Mouse (Mus musculus) megakaryocyte, embryonic 14.5 days (primary cell): ENCODE results near the gene Ms4a6c. TPM values are rescaled to one million over a fixed set of nuclear protein-coding genes. Genes with fewer than 3 reads are reported as not detected.
"Not testable (repeated sequence)": the region's sequence is repeated elsewhere in the genome, so short reads cannot be mapped to it uniquely, and the experiment has no call there.

Experiments used
- H3K27me3 ChIP-seq: replicated peaks from 2 replicates; pipeline ENCODE3; 2012; ENCODE audit warnings: inconsistent platforms
- H3K36me3 ChIP-seq: replicated peaks from 2 replicates; pipeline ENCODE3; 2012; ENCODE audit warnings: low read length, inconsistent platforms, mixed read lengths
- H3K4me1 ChIP-seq: 2 replicates; pipeline ENCODE4 v1.6.1; 2012; ENCODE audit warnings: inconsistent platforms
- H3K4me3 ChIP-seq: replicated peaks from 2 replicates; pipeline ENCODE3; 2012; ENCODE audit warnings: moderate library complexity, mild to moderate bottlenecking, inconsistent platforms
- H3K9me3 ChIP-seq: 2 replicates; pipeline ENCODE4 v1.6.1; 2012; ENCODE audit warnings: inconsistent platforms
- FLI1 ChIP-seq: IDR thresholded peaks from 2 replicates; pipeline ENCODE4 v1.6.1; 2012; ENCODE audit warnings: low read length, inconsistent platforms, mixed read lengths
- GATA1 ChIP-seq: IDR thresholded peaks from 3 replicates; pipeline ENCODE4 v1.6.1; 2012; ENCODE audit warnings: mixed read lengths, low read length, inconsistent platforms, borderline replicate concordance
- polyA plus RNA-seq: library from polyadenylated mRNA; stranded (reverse); fragments of >175 nt; gene quantifications from 2 replicates; pipeline ENCODE4 v1.2.3, GENCODE M21; 2012; ENCODE audit warnings: low replicate concordance; ENCODE audit not compliant: insufficient read depth

The Ms4a6c gene
- polyA plus RNA-seq, 1 experiment, result 4.0 TPM

GRCm38 (mm10) chr19:11500796-11501195 lies 31.6 kb downstream of the Ms4a6c start:
- H3K27me3 ChIP-seq, result no peaks in the 10 kb centered on the region
- H3K4me3 ChIP-seq, result no peak overlapping the region
- no peaks in the 10 kb centered on the region for H3K4me1 ChIP-seq
- H3K9me3 ChIP-seq, result no peaks in the 10 kb centered on the region
- no peak for TF ChIP-seq GATA1
- no peak for TF ChIP-seq FLI1
- H3K36me3 ChIP-seq, result no peaks in the 10 kb centered on the region

GRCm38 (mm10) chr19:11501326-11501725 lies 32.2 kb downstream of the Ms4a6c start:
- Histone ChIP-seq H3K9me3 (no peaks in the 10 kb centered on the region), H3K27me3 (no peaks in the 10 kb centered on the region), H3K4me3 (no peak overlapping the region), H3K36me3 (no peaks in the 10 kb centered on the region), H3K4me1 (no peaks in the 10 kb centered on the region)
- TF ChIP-seq GATA1 (no peak), FLI1 (no peak)

- Histone ChIP-seq H3K9me3 (no peaks in the 10 kb centered on the region), H3K4me1 (no peaks in the 10 kb centered on the region), H3K4me3 (no peak overlapping the region), H3K36me3 (no peaks in the 10 kb centered on the region), H3K27me3 (no peaks in the 10 kb centered on the region)
- TF ChIP-seq GATA1, result no peak
- TF ChIP-seq FLI1, result no peak
Observed at GRCm38 (mm10) chr19:11504857-11505256, 35.7 kb downstream of the Ms4a6c start.

GRCm38 (mm10) chr19:11513458-11513857 lies 44.3 kb downstream of the Ms4a6c start:
- no peak overlapping the region for H3K4me3 ChIP-seq
- H3K9me3 ChIP-seq, result no peaks in the 10 kb centered on the region
- H3K4me1 ChIP-seq, result no peaks in the 10 kb centered on the region
- no peaks in the 10 kb centered on the region for H3K27me3 ChIP-seq
- no peaks in the 10 kb centered on the region for H3K36me3 ChIP-seq
- no peak for TF ChIP-seq GATA1
- no peak for TF ChIP-seq FLI1

GRCm38 (mm10) chr19:11516246-11516645 lies 47.1 kb downstream of the Ms4a6c start, which contains the start of gene Ms4a6b:
TSS of gene Ms4a6b (plus strand) at chr19:11516512.
- Histone ChIP-seq H3K4me3 (no peak within 1 kb of the TSS), H3K36me3 (no peaks in the 10 kb centered on the region), H3K4me1 (no peaks in the 10 kb centered on the region), H3K9me3 (no peaks in the 10 kb centered on the region), H3K27me3 (no peaks in the 10 kb centered on the region)
- TF ChIP-seq FLI1 (no peak), GATA1 (no peak)

GRCm38 (mm10) chr19:11516845-11517244 lies 47.7 kb downstream of the Ms4a6c start:
- no peak overlapping the region for H3K4me3 ChIP-seq
- H3K36me3 ChIP-seq, result no peaks in the 10 kb centered on the region
- TF ChIP-seq FLI1 (no peak), GATA1 (no peak)
- no peaks in the 10 kb centered on the region for H3K27me3 ChIP-seq
- H3K9me3 ChIP-seq, result no peaks in the 10 kb centered on the region
- no peaks in the 10 kb centered on the region for H3K4me1 ChIP-seq

GRCm38 (mm10) chr19:11517373-11517772 lies 48.2 kb downstream of the Ms4a6c start:
- not testable (repeated sequence) for H3K4me1 ChIP-seq, H3K9me3 ChIP-seq, H3K36me3 ChIP-seq, H3K27me3 ChIP-seq, H3K4me3 ChIP-seq

GRCm38 (mm10) chr19:11518356-11518755 lies 49.2 kb downstream of the Ms4a6c start:
- not testable (repeated sequence) for H3K4me1 ChIP-seq, H3K9me3 ChIP-seq, H3K36me3 ChIP-seq, H3K4me3 ChIP-seq, H3K27me3 ChIP-seq

- TF ChIP-seq FLI1 (no peak), GATA1 (no peak)
- Histone ChIP-seq H3K4me1 (no peaks in the 10 kb centered on the region), H3K4me3 (no peak overlapping the region)
Observed at GRCm38 (mm10) chr19:11520146-11520545, 51.0 kb downstream of the Ms4a6c start.

More at GRCm38 (mm10) chr19:11520146-11520545, 51.0 kb downstream of the Ms4a6c start:
- no peaks in the 10 kb centered on the region for H3K9me3 ChIP-seq
- no peaks in the 10 kb centered on the region for H3K36me3 ChIP-seq
- H3K27me3 ChIP-seq, result no peaks in the 10 kb centered on the region

Other genes starting within 250 kb of the Ms4a6c start
- not detected in 2 replicates for gene Ms4a12, start 236.9 kb upstream of the Ms4a6c start, polyA plus RNA-seq
- gene Ms4a1, start 203.1 kb upstream of the Ms4a6c start, polyA plus RNA-seq, result not detected in 2 replicates
- gene Ms4a5, start 185.5 kb upstream of the Ms4a6c start, polyA plus RNA-seq, result not detected in 2 replicates
- 0.16 TPM in 1 of 2 replicates, not detected in the other for gene Ms4a14, start 154.9 kb upstream of the Ms4a6c start, polyA plus RNA-seq
- 0.45 and 34.8 TPM in 2 replicates for gene Ms4a7, start 133.2 kb upstream of the Ms4a6c start, polyA plus RNA-seq
- 1.2 TPM in 1 of 2 replicates, not detected in the other for gene Ms4a4a, start 93.8 kb upstream of the Ms4a6c start, polyA plus RNA-seq
- 1.8 TPM in 1 of 2 replicates, not detected in the other for gene Ms4a4c, start 64.6 kb upstream of the Ms4a6c start, polyA plus RNA-seq
- 0.38 TPM in 1 of 2 replicates, not detected in the other for gene Ms4a4b, start 25.8 kb upstream of the Ms4a6c start, polyA plus RNA-seq
- gene Gm8369, start 16.6 kb downstream of the Ms4a6c start, polyA plus RNA-seq, result 0.17 TPM in 1 of 2 replicates, not detected in the other
- gene Ms4a6b, start 47.1 kb downstream of the Ms4a6c start, polyA plus RNA-seq, result 0.72 TPM in 1 of 2 replicates, not detected in the other
- not detected in 2 replicates for gene Ms4a4d, start 67.4 kb downstream of the Ms4a6c start, polyA plus RNA-seq
- 2.4 TPM in 1 of 2 replicates, not detected in the other for gene Ms4a6d, start 135.5 kb downstream of the Ms4a6c start, polyA plus RNA-seq
- 0.35 TPM in 1 of 2 replicates, not detected in the other for gene Ms4a2, start 154.4 kb downstream of the Ms4a6c start, polyA plus RNA-seq
- gene Ms4a3, start 171.5 kb downstream of the Ms4a6c start, polyA plus RNA-seq, result 0.74 and 1.9 TPM in 2 replicates
- gene Oosp2, start 191.2 kb downstream of the Ms4a6c start, polyA plus RNA-seq, result not detected in 2 replicates
- gene Oosp1, start 221.8 kb downstream of the Ms4a6c start, polyA plus RNA-seq, result not detected in 2 replicates
- not detected in 2 replicates for gene Oosp3, start 227.7 kb downstream of the Ms4a6c start, polyA plus RNA-seq